Comparison of ENCODE assay signal across 8 mouse cellular contexts in genomic region chr2:75704234-75705161, GRCm38 (mm10). TPM values are rescaled to one million over a fixed set of nuclear protein-coding genes. Genes with fewer than 3 reads are reported as not detected.
DNase-seq lines count a peak whose midpoint lies in the region; ATAC-seq and TF ChIP-seq lines count a peak whose summit lies in the region.

Nfe2l2 (minus strand) TSS chr2:75704641.

- H3K4me3 ChIP-seq in G1E (ENCODE audit: low read depth, low read length) = peak within 1 kb of the TSS; percentile 91
- peak within 1 kb of the TSS; percentile 57 for H3K4me3 ChIP-seq in forebrain, embryonic 16.5 days (replicated peaks; ENCODE audit: low read length)
- H3K4me3 ChIP-seq in layer of hippocampus, adult 2 months = peak within 1 kb of the TSS; percentile 74
- H3K4me3 ChIP-seq in lung, embryonic 14.5 days (ENCODE audit: low read depth, low read length) = peak within 1 kb of the TSS; percentile 83
- H3K4me3 ChIP-seq in olfactory bulb, adult 2 months (ENCODE audit: insufficient read depth, low read depth, low read length) = peak within 1 kb of the TSS; percentile 49
- H3K4me3 ChIP-seq in thymus, adult 2 months (ENCODE audit: control insufficient read depth, insufficient read depth, low read length) = peak within 1 kb of the TSS; percentile 96

- H3K36me3 ChIP-seq in G1E (replicated peaks) = peaks cover 17% of the 10 kb centered on the region
- no peaks in the 10 kb centered on the region for H3K36me3 ChIP-seq in forebrain, embryonic 16.5 days (ENCODE audit: control insufficient read depth, insufficient read depth)
- peaks cover 4% of the 10 kb centered on the region; the same call in 1 of the 2 replicates for H3K36me3 ChIP-seq in lung, embryonic 14.5 days (ENCODE audit: insufficient read depth)
- H3K36me3 ChIP-seq in thymus, adult 2 months (ENCODE audit: control insufficient read depth, insufficient read depth, low read length) = no peaks in the 10 kb centered on the region

- intact Hi-C loops in heart, postnatal 36 days (cut with DNase I) = loop anchor here (1.0 to 5.0 kb wide), 4 partner anchors 45 to 278 kb away; partner anchors contain the start of genes Hnrnpa3 and Ttc30a1

- under 1% methylated on average over 50 of the region's 58 CpGs for WGBS in forebrain, embryonic 16.5 days
- under 1% methylated on average over 57 of the region's 58 CpGs for WGBS in lung, embryonic 14.5 days
- WGBS in olfactory bulb, adult 2 months = 1% methylated on average over 58 of the region's 58 CpGs
- under 1% methylated on average over 58 of the region's 58 CpGs for WGBS in thymus, adult 2 months

- peak; percentile 91 for DNase-seq in G1E (ENCODE audit: low spot score)
- peak; percentile 64 to 72 for DNase-seq in cerebellum, adult 18-20 months
- peak; percentile 98 for DNase-seq in heart, postnatal 36 days
- DNase-seq in layer of hippocampus, adult 2 months (ENCODE audit: low spot score in 2 of 2) = peak; percentile 79 to 83
- DNase-seq in lung, embryonic 14.5 days = peak; percentile 97
- peak; percentile 92 for DNase-seq in thymus, adult 2 months

- H3K4me2 ChIP-seq in forebrain, embryonic 16.5 days (ENCODE audit: low read length) = peak within 1 kb of the TSS; percentile 74
- H3K4me2 ChIP-seq in lung, embryonic 14.5 days = peak within 1 kb of the TSS; percentile 84

- H3K9me3 ChIP-seq in G1E (replicated peaks) = peaks cover 7% of the 10 kb centered on the region
- peaks cover 3% of the 10 kb centered on the region; the same call in 1 of the 2 replicates for H3K9me3 ChIP-seq in forebrain, embryonic 16.5 days (ENCODE audit: control insufficient read depth, low read length)
- H3K9me3 ChIP-seq in lung, embryonic 14.5 days (ENCODE audit: low read depth, low read length) = no peaks in the 10 kb centered on the region; the same call in 1 of the 2 replicates

- no peak for TF ChIP-seq CTCF in G1E (IDR thresholded peaks at IDR 0.05; ENCODE audit: low read depth, low read length)
- TF ChIP-seq CTCF in layer of hippocampus, adult 2 months (conservative IDR thresholded peaks at IDR 0.05) = peak; percentile 54
- TF ChIP-seq CTCF in lung, embryonic 14.5 days (IDR thresholded peaks at IDR 0.05; ENCODE audit: low read depth) = peak; percentile 67
- TF ChIP-seq CTCF in olfactory bulb, adult 2 months (IDR thresholded peaks at IDR 0.05; ENCODE audit: insufficient read depth, low read depth, low read length) = no peak
- TF ChIP-seq CTCF in thymus, adult 2 months (IDR thresholded peaks at IDR 0.05; ENCODE audit: borderline replicate concordance, control insufficient read depth, extremely low read depth, insufficient read depth, low read length, poor library complexity) = peak; percentile 37; the same call in 1 of the 2 replicates

- H3K27ac ChIP-seq in forebrain, embryonic 16.5 days (ENCODE audit: low read length) = peak within 1 kb of the TSS; percentile 67
- H3K27ac ChIP-seq in layer of hippocampus, adult 2 months = peak within 1 kb of the TSS; percentile 93
- peak within 1 kb of the TSS; percentile 99 for H3K27ac ChIP-seq in lung, embryonic 14.5 days (ENCODE audit: low read depth)
- peak within 1 kb of the TSS; percentile 74 for H3K27ac ChIP-seq in olfactory bulb, adult 2 months (ENCODE audit: insufficient read depth, low read depth, low read length)
- H3K27ac ChIP-seq in thymus, adult 2 months (ENCODE audit: control insufficient read depth, insufficient read depth, low read length) = peak within 1 kb of the TSS; percentile 78

- peak; percentile 88 for ATAC-seq in G1E (ENCODE audit: extremely low read depth, insufficient number of reproducible peaks, low FRiP score, poor library complexity, severe bottlenecking)
- ATAC-seq in forebrain, embryonic 16.5 days = peak; percentile 81
- ATAC-seq in lung, embryonic 14.5 days (ENCODE audit: insufficient read depth) = peak; percentile 95

- no peak for TF ChIP-seq POLR2A in olfactory bulb, adult 2 months (IDR thresholded peaks at IDR 0.05; ENCODE audit: insufficient read depth, low read depth, low read length)
- TF ChIP-seq POLR2A in thymus, adult 2 months (IDR thresholded peaks at IDR 0.05; ENCODE audit: control insufficient read depth, extremely low read depth, insufficient read depth, low read length, poor library complexity) = peak; percentile 62; the same call in 1 of the 2 replicates

- H3K9ac ChIP-seq in forebrain, embryonic 16.5 days (replicated peaks; ENCODE audit: low read depth, low read length) = peak within 1 kb of the TSS; percentile 57
- peak within 1 kb of the TSS; percentile 89 for H3K9ac ChIP-seq in lung, embryonic 14.5 days

- peaks cover 55% of the 10 kb centered on the region for H3K4me1 ChIP-seq in G1E (ENCODE audit: insufficient read depth, low read depth, low read length)
- H3K4me1 ChIP-seq in forebrain, embryonic 16.5 days (replicated peaks; ENCODE audit: control insufficient read depth, insufficient read depth, low read length) = peaks cover 18% of the 10 kb centered on the region
- H3K4me1 ChIP-seq in lung, embryonic 14.5 days (ENCODE audit: insufficient read depth) = peaks cover 14% of the 10 kb centered on the region
- peaks cover 9% of the 10 kb centered on the region; the same call in 1 of the 2 replicates for H3K4me1 ChIP-seq in olfactory bulb, adult 2 months (ENCODE audit: control insufficient read depth, insufficient read depth, low read length)
- H3K4me1 ChIP-seq in thymus, adult 2 months (replicated peaks; ENCODE audit: control insufficient read depth, insufficient read depth, low read length) = peaks cover 6% of the 10 kb centered on the region

- no peaks in the 10 kb centered on the region for H3K27me3 ChIP-seq in G1E (ENCODE audit: insufficient read depth, low read length)
- H3K27me3 ChIP-seq in forebrain, embryonic 16.5 days (replicated peaks; ENCODE audit: control insufficient read depth, insufficient read depth, low read length) = 0 out of 2 replicates have a peak, but pooled peaks cover 2% of the 10 kb centered on the region
- no peaks in the 10 kb centered on the region for H3K27me3 ChIP-seq in lung, embryonic 14.5 days (ENCODE audit: insufficient read depth, low read length)
- H3K27me3 ChIP-seq in thymus, adult 2 months (ENCODE audit: control insufficient read depth, insufficient read depth, low read length) = no peaks in the 10 kb centered on the region

RNA-seq across cellular contexts. Expression of gene Nfe2l2, which starts in this region (rescaled TPM):
- total RNA-seq in G1E (2014; fragmentation: Nextera tagmentation) (104 and 113 TPM in 2 replicates), G1E (2017) (96.8 and 99.5 TPM in 2 replicates)
- 9.1 and 12.4 TPM in 2 replicates for polyA plus RNA-seq in G1E (2012)
- polyA plus RNA-seq in forebrain, embryonic 16.5 days (2015; fragmentation: Nextera tagmentation; extraction: Ambion mirVana) = 12.7 and 16.1 TPM in 2 replicates
- total RNA-seq in heart, postnatal 36 days (2021) = 10 to 100 TPM; 66.7 to 70.2 TPM
- total RNA-seq in layer of hippocampus, adult 2 months (2021) = 10 to 100 TPM; 12.6 to 13.6 TPM
- polyA plus RNA-seq in lung, embryonic 14.5 days (2014; fragmentation: Nextera tagmentation; extraction: Ambion mirVana) = 73.9 and 84.5 TPM in 2 replicates
- polyA plus RNA-seq in olfactory bulb, adult 2 months (2012; ENCODE audit: insufficient read depth, insufficient read length, low replicate concordance, missing spikeins) = not detected in 2 replicates
- 38.4 and 42.2 TPM in 2 replicates for polyA plus RNA-seq in thymus, adult 2 months (2012; rRNA removed)

Comparison
In these comparisons a context has a peak if more than half of its experiments do, and no peak if none do; other contexts are left out.
1. Peak in every context shown above with its lines: DNase-seq, ATAC-seq, H3K4me3 ChIP-seq and H3K27ac ChIP-seq.
2. RNA of gene Nfe2l2 (total RNA-seq): 96.8 to 113 TPM in G1E and 66.7 to 70.2 TPM in heart, postnatal 36 days; 12.6 to 13.6 TPM in layer of hippocampus, adult 2 months; every median in the first group is over 4 times any median in the second.
3. RNA of gene Nfe2l2 (polyA plus RNA-seq): 73.9 to 84.5 TPM in lung, embryonic 14.5 days, 38.4 to 42.2 TPM in thymus, adult 2 months, 12.7 to 16.1 TPM in forebrain, embryonic 16.5 days and 9.1 to 12.4 TPM in G1E; not detected in olfactory bulb, adult 2 months; every median in the first group is over 10 times any median in the second.
4. CTCF ChIP-seq: peak in layer of hippocampus, adult 2 months (single experiment), lung, embryonic 14.5 days (single experiment) and thymus, adult 2 months (single experiment); none in G1E (single experiment) and olfactory bulb, adult 2 months (single experiment).